ENCODE assay signal across 8 mouse cellular contexts in genomic region chr10:115478441-115479141, GRCm38 (mm10).
DNase-seq lines count a peak whose midpoint lies in the region; ATAC-seq and TF ChIP-seq lines count a peak whose summit lies in the region.

No protein-coding gene starts in this region.

- 9% methylated on average over 20 of the region's 20 CpGs for WGBS in forebrain, postnatal 0 days
- 22% methylated on average over 20 of the region's 20 CpGs for WGBS in liver, embryonic 15.5 days (ENCODE audit: insufficient replicate concordance)
- 19% methylated on average over 20 of the region's 20 CpGs for WGBS in stomach, embryonic 16.5 days

- 0 out of 2 replicates have a peak, but pooled peaks cover 8% of the 10 kb centered on the region for H3K4me1 ChIP-seq in forebrain, postnatal 0 days (ENCODE audit: insufficient read depth)
- peaks cover 6% of the 10 kb centered on the region; the same call in 1 of the 2 replicates for H3K4me1 ChIP-seq in liver, embryonic 15.5 days (replicated peaks)
- 0 out of 2 replicates have a peak, but pooled peaks cover 3% of the 10 kb centered on the region for H3K4me1 ChIP-seq in stomach, embryonic 16.5 days (ENCODE audit: control insufficient read depth, insufficient read depth, low read length)

- H3K9me3 ChIP-seq in forebrain, postnatal 0 days (ENCODE audit: low read length): no peaks in the 10 kb centered on the region
- no peaks in the 10 kb centered on the region for H3K9me3 ChIP-seq in liver, embryonic 15.5 days (replicated peaks)
- H3K9me3 ChIP-seq in stomach, embryonic 16.5 days (replicated peaks; ENCODE audit: control insufficient read depth, low read length): no peaks in the 10 kb centered on the region

- H3K4me3 ChIP-seq in forebrain, postnatal 0 days (ENCODE audit: low read depth, low read length): 0 out of 2 replicates have a peak overlapping the region, but pooled peaks have one; percentile 1
- 0 out of 2 replicates have a peak overlapping the region, but pooled peaks have one; percentile 14 for H3K4me3 ChIP-seq in liver, embryonic 15.5 days (replicated peaks)
- H3K4me3 ChIP-seq in stomach, embryonic 16.5 days (replicated peaks; ENCODE audit: low read length): peak overlapping the region; percentile 3

- H3K9ac ChIP-seq in forebrain, postnatal 0 days: no peak overlapping the region
- H3K9ac ChIP-seq in liver, embryonic 15.5 days: no peak overlapping the region
- no peak overlapping the region; the same call in 1 of the 2 replicates for H3K9ac ChIP-seq in stomach, embryonic 16.5 days (ENCODE audit: low read length)

- DNase-seq in heart, adult 11 months: peak; percentile 78
- no peak for DNase-seq in heart, postnatal 36 days
- DNase-seq in brain, adult 2 months (ENCODE audit: low read depth, low spot score): peak; percentile 31
- peak; percentile 27 for DNase-seq in forebrain, postnatal 0 days
- no peak for DNase-seq in gastrocnemius, postnatal 36 days
- DNase-seq in right cerebral cortex, postnatal 25 days: no peak

- no peak for TF ChIP-seq CTCF in forebrain, postnatal 0 days (IDR thresholded peaks at IDR 0.05; ENCODE audit: low read depth)

- peaks cover 47% of the 10 kb centered on the region for H3K27me3 ChIP-seq in forebrain, postnatal 0 days (ENCODE audit: insufficient read depth, low read length)
- no peaks in the 10 kb centered on the region for H3K27me3 ChIP-seq in liver, embryonic 15.5 days
- no peaks in the 10 kb centered on the region for H3K27me3 ChIP-seq in stomach, embryonic 16.5 days (ENCODE audit: control insufficient read depth, insufficient read depth, low read length)

- H3K36me3 ChIP-seq in forebrain, postnatal 0 days (ENCODE audit: insufficient read depth): no peaks in the 10 kb centered on the region
- H3K36me3 ChIP-seq in liver, embryonic 15.5 days (replicated peaks): no peaks in the 10 kb centered on the region
- H3K36me3 ChIP-seq in stomach, embryonic 16.5 days (ENCODE audit: control insufficient read depth, insufficient read depth, low read length): no peaks in the 10 kb centered on the region

- no peak overlapping the region for H3K27ac ChIP-seq in forebrain, postnatal 0 days (ENCODE audit: low read depth, low read length)
- H3K27ac ChIP-seq in liver, embryonic 15.5 days (replicated peaks): no peak overlapping the region
- H3K27ac ChIP-seq in stomach, embryonic 16.5 days (ENCODE audit: low read length): no peak overlapping the region

- intact Hi-C loops in heart, postnatal 36 days (cut with DNase I): no loop called here
- intact Hi-C loops in gastrocnemius, postnatal 36 days (cut with DNase I): no loop called here

- peak overlapping the region; percentile 37 for H3K4me2 ChIP-seq in forebrain, postnatal 0 days (ENCODE audit: low read depth)
- peak overlapping the region; percentile 41 for H3K4me2 ChIP-seq in liver, embryonic 15.5 days
- peak overlapping the region; percentile 45 for H3K4me2 ChIP-seq in stomach, embryonic 16.5 days (ENCODE audit: low read depth, low read length)

- ATAC-seq in forebrain, postnatal 0 days: 0 out of 2 replicates have a peak, but pooled peaks have one; percentile 47
- no peak for ATAC-seq in liver, embryonic 15.5 days (ENCODE audit: insufficient read depth)
- ATAC-seq in stomach, embryonic 16.5 days (ENCODE audit: insufficient read depth, low FRiP score): no peak

Comparison
In these comparisons a context has a peak if more than half of its experiments do, and no peak if none do; other contexts are left out.
1. DNase-seq: peak in heart, adult 11 months (single experiment), brain, adult 2 months (single experiment) and forebrain, postnatal 0 days (single experiment); none in heart, postnatal 36 days (0 of 2), gastrocnemius, postnatal 36 days (0 of 2) and right cerebral cortex, postnatal 25 days (single experiment).
2. Peak in every context shown above with its lines, with median percentiles within 50 percentile points of each other: H3K4me2 ChIP-seq and H3K4me3 ChIP-seq.